Mouse (Mus musculus): ENCODE measurements around the gene St6galnac3.

- TF ChIP-seq CTCF (IDR thresholded peaks at IDR 0.05; ENCODE audit: borderline replicate concordance, insufficient read depth, low read length), result no peak
- no peak for TF ChIP-seq POLR2A (IDR thresholded peaks at IDR 0.05; ENCODE audit: low read depth, low read length)
These were observed 72.1 kb downstream of the St6galnac3 start for GRCm38 (mm10) chr3:153652850-153653249.

All from embryonic fibroblast, embryonic 13.5 days (primary cell).